Mouse (Mus musculus): ENCODE results near the gene Ank. TPM values are rescaled to one million over a fixed set of nuclear protein-coding genes. Genes with fewer than 3 reads are reported as not detected.
A peak's percentile ranks its signal among the peaks of the same experiment; 100 is the strongest.

Ank gene
- polyA plus RNA-seq, 1 experiment from 2014 or later, result 18.0 TPM

- no peak for DNase-seq (ENCODE audit: low spot score)
- no peaks in the 10 kb centered on the region for H3K9me3 ChIP-seq (ENCODE audit: control insufficient read depth, low read length)
- H3K9ac ChIP-seq (ENCODE audit: low read depth, low read length), result no peak overlapping the region
- no peaks in the 10 kb centered on the region for H3K4me1 ChIP-seq (ENCODE audit: control insufficient read depth, insufficient read depth, low read length)
- H3K27ac ChIP-seq (replicated peaks; ENCODE audit: low read depth, low read length), result no peak overlapping the region
- H3K4me3 ChIP-seq (ENCODE audit: low read depth, low read length), result no peak overlapping the region
- 84% methylated on average over 10 of the region's 10 CpGs for WGBS
- H3K4me2 ChIP-seq (ENCODE audit: low read depth, low read length), result no peak overlapping the region
- H3K27me3 ChIP-seq (replicated peaks; ENCODE audit: control insufficient read depth, insufficient read depth, low read length), result no peaks in the 10 kb centered on the region
- ATAC-seq (ENCODE audit: low read depth), result no peak
- H3K36me3 ChIP-seq (ENCODE audit: control insufficient read depth, insufficient read depth, low read length), result no peaks in the 10 kb centered on the region
Measured at GRCm38 (mm10) chr15:27549071-27549470, 82.6 kb downstream of the Ank start.

GRCm38 (mm10) chr15:27549878-27550277, 83.4 kb downstream of the Ank start:
- ATAC-seq (ENCODE audit: low read depth) (no peak), DNase-seq (ENCODE audit: low spot score) (no peak)
- 70% methylated on average over 7 of the region's 7 CpGs for WGBS
- Histone ChIP-seq H3K4me2 (ENCODE audit: low read depth, low read length) (no peak overlapping the region), H3K9ac (ENCODE audit: low read depth, low read length) (no peak overlapping the region), H3K36me3 (ENCODE audit: control insufficient read depth, insufficient read depth, low read length) (no peaks in the 10 kb centered on the region), H3K4me3 (ENCODE audit: low read depth, low read length) (no peak overlapping the region), H3K9me3 (ENCODE audit: control insufficient read depth, low read length) (no peaks in the 10 kb centered on the region), H3K4me1 (ENCODE audit: control insufficient read depth, insufficient read depth, low read length) (no peaks in the 10 kb centered on the region), H3K27ac (replicated peaks; ENCODE audit: low read depth, low read length) (no peak overlapping the region), H3K27me3 (replicated peaks; ENCODE audit: control insufficient read depth, insufficient read depth, low read length) (no peaks in the 10 kb centered on the region)

DNA sequence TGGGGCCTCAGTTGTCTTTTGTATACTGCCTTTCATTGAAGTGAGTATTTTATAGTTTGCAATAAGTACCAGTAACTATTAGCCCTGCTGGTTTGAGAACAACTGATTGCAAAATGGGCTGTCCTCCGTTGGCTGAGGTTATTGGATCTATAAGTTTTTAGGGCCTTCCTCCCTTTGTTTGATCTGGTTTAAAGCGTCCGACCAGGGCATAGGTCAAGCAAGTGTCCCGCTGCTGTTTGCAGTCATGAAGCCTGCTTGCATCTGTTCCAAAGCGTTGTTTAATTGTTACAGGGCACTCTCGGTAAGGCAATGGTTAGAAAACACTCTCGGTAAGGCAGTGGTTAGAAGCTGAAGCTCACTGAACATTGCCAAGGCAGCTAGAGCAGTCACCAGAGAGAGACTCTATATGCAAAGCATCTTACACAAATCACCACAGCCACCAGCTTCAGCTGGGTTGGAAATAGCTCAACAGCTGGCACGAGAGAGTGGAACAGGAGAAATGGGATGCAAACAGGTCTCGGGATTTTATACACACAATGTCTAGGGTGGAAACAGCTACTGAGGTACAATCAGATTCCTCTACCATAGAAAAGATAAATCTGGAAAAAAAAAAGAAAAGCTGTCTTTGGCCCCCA, 84.0 kb downstream of the Ank start:
- no peaks in the 10 kb centered on the region for H3K36me3 ChIP-seq (ENCODE audit: control insufficient read depth, insufficient read depth, low read length)
- DNase-seq (ENCODE audit: low spot score), result no peak
- no peak overlapping the region for H3K9ac ChIP-seq (ENCODE audit: low read depth, low read length)
- no peaks in the 10 kb centered on the region for H3K9me3 ChIP-seq (ENCODE audit: control insufficient read depth, low read length)
- H3K4me3 ChIP-seq (ENCODE audit: low read depth, low read length), result no peak overlapping the region
- H3K27ac ChIP-seq (replicated peaks; ENCODE audit: low read depth, low read length), result no peak overlapping the region
- H3K4me1 ChIP-seq (ENCODE audit: control insufficient read depth, insufficient read depth, low read length), result no peaks in the 10 kb centered on the region
- no peak for ATAC-seq (ENCODE audit: low read depth)
- WGBS, result 64% methylated on average over 9 of the region's 9 CpGs
- no peak overlapping the region for H3K4me2 ChIP-seq (ENCODE audit: low read depth, low read length)
- H3K27me3 ChIP-seq (replicated peaks; ENCODE audit: control insufficient read depth, insufficient read depth, low read length), result no peaks in the 10 kb centered on the region

- Histone ChIP-seq H3K4me1 (ENCODE audit: control insufficient read depth, insufficient read depth, low read length) (no peaks in the 10 kb centered on the region), H3K9ac (ENCODE audit: low read depth, low read length) (no peak overlapping the region), H3K9me3 (ENCODE audit: control insufficient read depth, low read length) (no peaks in the 10 kb centered on the region), H3K4me2 (ENCODE audit: low read depth, low read length) (no peak overlapping the region), H3K27me3 (replicated peaks; ENCODE audit: control insufficient read depth, insufficient read depth, low read length) (no peaks in the 10 kb centered on the region), H3K27ac (replicated peaks; ENCODE audit: low read depth, low read length) (no peak overlapping the region), H3K4me3 (ENCODE audit: low read depth, low read length) (no peak overlapping the region), H3K36me3 (ENCODE audit: control insufficient read depth, insufficient read depth, low read length) (no peaks in the 10 kb centered on the region)
- WGBS, result 85% methylated on average over 19 of the region's 19 CpGs
- ATAC-seq (ENCODE audit: low read depth), result no peak
- no peak for DNase-seq (ENCODE audit: low spot score)
Measured at GRCm38 (mm10) chr15:27551117-27552114, 84.9 kb downstream of the Ank start.

- peak; percentile 67 for ATAC-seq (ENCODE audit: low read depth)
- H3K27me3 ChIP-seq (replicated peaks; ENCODE audit: control insufficient read depth, insufficient read depth, low read length), result no peaks in the 10 kb centered on the region
- H3K36me3 ChIP-seq (ENCODE audit: control insufficient read depth, insufficient read depth, low read length), result 0 out of 2 replicates have a peak, but pooled peaks cover 3% of the 10 kb centered on the region
- no peak overlapping the region for H3K4me2 ChIP-seq (ENCODE audit: low read depth, low read length)
- H3K9me3 ChIP-seq (ENCODE audit: control insufficient read depth, low read length), result no peaks in the 10 kb centered on the region
- 79% methylated on average over 10 of the region's 10 CpGs for WGBS
- H3K4me3 ChIP-seq (ENCODE audit: low read depth, low read length), result no peak overlapping the region
- peak; percentile 66 for DNase-seq (ENCODE audit: low spot score)
- H3K27ac ChIP-seq (replicated peaks; ENCODE audit: low read depth, low read length), result no peak overlapping the region
- no peak overlapping the region for H3K9ac ChIP-seq (ENCODE audit: low read depth, low read length)
- H3K4me1 ChIP-seq (ENCODE audit: control insufficient read depth, insufficient read depth, low read length), result no peaks in the 10 kb centered on the region
Measured at GRCm38 (mm10) chr15:27552129-27552700, 85.7 kb downstream of the Ank start.

DNA sequence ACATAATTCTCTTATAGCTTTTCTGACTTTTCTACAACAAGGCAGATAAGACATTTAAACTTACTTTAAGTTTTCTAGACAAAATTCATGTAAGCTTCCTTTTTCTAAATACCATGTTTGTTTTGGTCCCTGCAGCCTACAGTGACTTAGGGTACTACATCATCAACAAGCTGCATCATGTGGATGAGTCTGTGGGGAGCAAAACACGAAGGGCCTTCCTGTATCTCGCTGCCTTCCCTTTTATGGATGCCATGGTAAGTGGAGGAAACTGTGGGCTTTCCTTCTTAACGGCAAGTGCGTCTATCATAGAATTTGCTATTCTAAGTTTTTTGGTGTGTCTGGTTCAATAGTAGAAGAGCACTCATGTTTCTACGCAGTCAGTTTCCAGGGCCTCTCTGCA, 87.1 kb downstream of the Ank start:
- Histone ChIP-seq H3K4me1 (ENCODE audit: control insufficient read depth, insufficient read depth, low read length) (peaks cover 5% of the 10 kb centered on the region; the same call in 1 of the 2 replicates), H3K9me3 (ENCODE audit: control insufficient read depth, low read length) (no peaks in the 10 kb centered on the region), H3K27me3 (replicated peaks; ENCODE audit: control insufficient read depth, insufficient read depth, low read length) (no peaks in the 10 kb centered on the region), H3K4me3 (ENCODE audit: low read depth, low read length) (no peak overlapping the region), H3K36me3 (ENCODE audit: control insufficient read depth, insufficient read depth, low read length) (0 out of 2 replicates have a peak, but pooled peaks cover 6% of the 10 kb centered on the region), H3K9ac (ENCODE audit: low read depth, low read length) (no peak overlapping the region), H3K4me2 (ENCODE audit: low read depth, low read length) (no peak overlapping the region), H3K27ac (replicated peaks; ENCODE audit: low read depth, low read length) (no peak overlapping the region)
- no peak for DNase-seq (ENCODE audit: low spot score)
- WGBS, result 89% methylated on average over 5 of the region's 5 CpGs
- no peak for ATAC-seq (ENCODE audit: low read depth)

DNA sequence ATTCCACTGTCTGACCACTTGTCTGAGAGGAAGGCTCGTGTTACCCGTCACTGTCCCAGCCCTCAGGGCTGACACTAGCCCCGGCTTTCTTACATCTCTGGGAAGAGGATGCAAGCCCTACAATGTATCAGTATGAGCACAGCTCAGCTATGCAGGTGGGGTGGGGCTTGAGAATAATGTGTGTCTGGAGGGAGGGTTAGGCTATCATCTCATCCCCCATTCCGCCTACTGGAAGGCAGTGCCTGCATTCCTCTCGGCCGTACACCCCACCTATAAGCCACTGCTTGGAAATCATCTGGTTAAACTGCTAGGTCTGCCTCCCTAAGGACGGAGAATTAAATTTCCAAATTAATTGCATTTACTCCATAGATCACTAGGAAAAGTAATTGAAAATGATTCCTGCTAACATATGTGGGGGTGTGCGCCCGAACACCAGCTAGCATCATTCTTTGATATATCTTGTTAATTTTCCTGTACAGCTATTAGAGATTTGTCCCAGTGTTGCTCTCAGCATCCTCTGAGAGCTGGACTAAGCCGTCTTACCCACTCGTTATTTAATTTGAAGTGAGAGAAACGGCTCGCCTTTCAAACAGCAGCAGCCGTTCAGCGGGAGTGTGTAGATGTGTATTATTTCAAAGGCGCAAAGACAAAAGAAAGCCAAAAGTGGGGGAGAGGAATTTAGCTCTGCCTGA, 92.1 kb downstream of the Ank start:
- Histone ChIP-seq H3K9ac (ENCODE audit: low read depth, low read length) (no peak overlapping the region), H3K4me3 (ENCODE audit: low read depth, low read length) (no peak overlapping the region), H3K27me3 (replicated peaks; ENCODE audit: control insufficient read depth, insufficient read depth, low read length) (no peaks in the 10 kb centered on the region), H3K27ac (replicated peaks; ENCODE audit: low read depth, low read length) (0 out of 2 replicates have a peak overlapping the region, but pooled peaks have one; percentile 13), H3K9me3 (ENCODE audit: control insufficient read depth, low read length) (no peaks in the 10 kb centered on the region), H3K4me1 (ENCODE audit: control insufficient read depth, insufficient read depth, low read length) (peaks cover 8% of the 10 kb centered on the region; the same call in 1 of the 2 replicates), H3K4me2 (ENCODE audit: low read depth, low read length) (peak overlapping the region; percentile 14; the same call in 1 of the 2 replicates), H3K36me3 (ENCODE audit: control insufficient read depth, insufficient read depth, low read length) (0 out of 2 replicates have a peak, but pooled peaks cover 6% of the 10 kb centered on the region)
- DNase-seq (ENCODE audit: low spot score), result no peak
- 36% methylated on average over 16 of the region's 16 CpGs for WGBS
- ATAC-seq (ENCODE audit: low read depth), result peak; percentile 70

- Histone ChIP-seq H3K4me2 (ENCODE audit: low read depth, low read length) (no peak overlapping the region), H3K36me3 (ENCODE audit: control insufficient read depth, insufficient read depth, low read length) (0 out of 2 replicates have a peak, but pooled peaks cover 11% of the 10 kb centered on the region), H3K27ac (replicated peaks; ENCODE audit: low read depth, low read length) (no peak overlapping the region), H3K9ac (ENCODE audit: low read depth, low read length) (no peak overlapping the region), H3K27me3 (replicated peaks; ENCODE audit: control insufficient read depth, insufficient read depth, low read length) (no peaks in the 10 kb centered on the region), H3K9me3 (ENCODE audit: control insufficient read depth, low read length) (no peaks in the 10 kb centered on the region), H3K4me1 (ENCODE audit: control insufficient read depth, insufficient read depth, low read length) (peaks cover 8% of the 10 kb centered on the region; the same call in 1 of the 2 replicates), H3K4me3 (ENCODE audit: low read depth, low read length) (no peak overlapping the region)
- WGBS, result 72% methylated on average over 11 of the region's 11 CpGs
- DNase-seq (ENCODE audit: low spot score) (no peak), ATAC-seq (ENCODE audit: low read depth) (no peak)
Measured at GRCm38 (mm10) chr15:27560315-27560714, 93.8 kb downstream of the Ank start.
